Mouse (Mus musculus) neural tube, embryonic 10.5 days (tissue): ENCODE measurements around the gene Elovl2.

ENCODE experiments used
- DNase-seq: peaks from one replicate; pipeline ENCODE4 v3.0.0-alpha.2; 2017; ENCODE audit warnings: low spot score; ENCODE audit errors: extremely low spot score

The Elovl2 gene

GRCm38 (mm10) chr13:41146271-41146670 is 73.9 kb downstream of the Elovl2 start:
- DNase-seq: peak; percentile 62

- no peak for DNase-seq
Measured at GRCm38 (mm10) chr13:41145433-41145970, 74.7 kb downstream of the Elovl2 start.

GRCm38 (mm10) chr13:41134901-41135300 is 85.3 kb downstream of the Elovl2 start:
- DNase-seq: peak; percentile 80
